Mouse (Mus musculus) neural tube, postnatal 0 days (tissue): ENCODE measurements around the gene Gm13723. TPM values are rescaled to one million over a fixed set of nuclear protein-coding genes. Genes with fewer than 3 reads are reported as not detected.

ENCODE experiments used
- polyA plus RNA-seq: library from polyadenylated mRNA; unstranded; fragments of >200 nt; fragmentation: Nextera tagmentation; extraction: Ambion mirVana; gene quantifications from 2 replicates; pipeline ENCODE4 v1.2.1, GENCODE M21; 2015

Gm13723 gene
- not detected in 2 replicates for polyA plus RNA-seq

DNA sequence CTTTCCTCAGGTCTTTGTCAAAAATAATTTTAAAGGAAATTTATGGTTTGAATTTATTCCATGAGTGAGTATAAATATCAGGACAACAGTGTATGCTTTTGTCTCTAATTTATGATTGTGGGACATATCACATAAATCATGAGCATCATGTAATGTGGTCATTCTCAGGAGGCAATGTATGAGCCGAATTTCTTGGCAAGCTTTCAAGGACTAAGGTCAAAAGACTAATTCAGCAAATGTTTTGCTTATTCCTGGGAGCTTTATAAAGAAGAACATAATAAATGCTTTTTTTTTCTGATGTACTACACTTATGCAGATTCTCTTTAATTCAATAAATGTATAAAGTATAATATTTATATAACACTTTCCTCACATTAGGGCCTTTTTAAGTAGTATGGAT lies at the start of gene Gm13723:
Gene Gm13723, minus strand, starts transcription at position 101 of the 400 bp plus-strand sequence.

GRCm38 (mm10) chr2:86892116-86892515 lies 17.5 kb upstream of the Gm13723 start, which contains the start of gene Olfr1097:
Gene Olfr1097, minus strand, starts transcription at chr2:86892216.

DNA sequence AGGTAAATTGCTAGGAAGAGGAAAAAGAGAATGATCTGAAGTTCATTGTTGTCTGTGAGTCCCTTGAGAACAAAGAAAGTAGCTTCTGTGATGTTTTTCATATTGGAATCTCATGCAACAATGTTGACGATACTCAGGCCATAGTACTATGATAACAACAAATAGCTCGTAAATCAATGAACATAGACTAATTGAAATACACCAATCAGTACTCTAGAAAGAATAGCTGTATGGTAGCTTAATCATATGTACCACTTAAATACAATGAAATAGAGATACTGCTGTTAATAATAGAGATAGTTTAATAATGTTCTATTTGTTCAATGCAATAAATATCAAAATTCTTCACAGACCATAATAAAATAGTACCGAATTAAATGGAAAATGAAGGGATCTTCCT lies 23.0 kb downstream of the Gm13723 start, which contains the start of gene Olfr1095:
Gene Olfr1095, minus strand, starts transcription at position 101 of the 400 bp plus-strand sequence.

GRCm38 (mm10) chr2:86824363-86824762 lies 50.2 kb downstream of the Gm13723 start, which contains the start of gene Olfr1094:
Gene Olfr1094, plus strand, starts transcription at chr2:86824663.

Other genes with a start within 250 kb of the Gm13723 start
- gene Olfr1084, start 235.1 kb downstream of the Gm13723 start, polyA plus RNA-seq, result not detected in 2 replicates
- gene Olfr1085, start 212.8 kb downstream of the Gm13723 start, polyA plus RNA-seq, result not detected in 2 replicates
- not detected in 2 replicates for gene Olfr1086, start 194.7 kb downstream of the Gm13723 start, polyA plus RNA-seq
- gene Olfr1087, start 176.4 kb downstream of the Gm13723 start, polyA plus RNA-seq, result not detected in 2 replicates
- not detected in 2 replicates for gene Olfr1089, start 141.1 kb downstream of the Gm13723 start, polyA plus RNA-seq
- gene Olfr1090, start 115.8 kb downstream of the Gm13723 start, polyA plus RNA-seq, result not detected in 2 replicates
- gene Olfr1093, start 92.3 kb downstream of the Gm13723 start, polyA plus RNA-seq, result not detected in 2 replicates
- not detected in 2 replicates for gene Olfr141, start 64.8 kb downstream of the Gm13723 start, polyA plus RNA-seq
- gene Olfr1094, start 50.1 kb downstream of the Gm13723 start, polyA plus RNA-seq, result not detected in 2 replicates
- not detected in 2 replicates for gene Olfr1095, start 23.1 kb downstream of the Gm13723 start, polyA plus RNA-seq
- not detected in 2 replicates for gene Olfr1097, start 17.4 kb upstream of the Gm13723 start, polyA plus RNA-seq
- gene Olfr1098, start 49.7 kb upstream of the Gm13723 start, polyA plus RNA-seq, result not detected in 2 replicates
- not detected in 2 replicates for gene Olfr1099, start 85.9 kb upstream of the Gm13723 start, polyA plus RNA-seq
- gene Olfr1100, start 105.2 kb upstream of the Gm13723 start, polyA plus RNA-seq, result not detected in 2 replicates
- not detected in 2 replicates for gene Olfr1101, start 116.4 kb upstream of the Gm13723 start, polyA plus RNA-seq
- gene Olfr1102, start 123.6 kb upstream of the Gm13723 start, polyA plus RNA-seq, result not detected in 2 replicates
- gene Olfr1104, start 152.3 kb upstream of the Gm13723 start, polyA plus RNA-seq, result not detected in 2 replicates
- not detected in 2 replicates for gene Olfr1105, start 161.7 kb upstream of the Gm13723 start, polyA plus RNA-seq
- gene Olfr1106, start 177.5 kb upstream of the Gm13723 start, polyA plus RNA-seq, result not detected in 2 replicates
- gene Olfr1107, start 201.0 kb upstream of the Gm13723 start, polyA plus RNA-seq, result not detected in 2 replicates
- gene Olfr1109, start 221.2 kb upstream of the Gm13723 start, polyA plus RNA-seq, result not detected in 2 replicates
- not detected in 2 replicates for gene Olfr259, start 239.8 kb upstream of the Gm13723 start, polyA plus RNA-seq